Mouse (Mus musculus) stomach, postnatal 0 days (tissue): ENCODE results near the gene Vegfc.

Experiments
- CTCF ChIP-seq: IDR thresholded peaks from 2 replicates; pipeline ENCODE4 v1.5.1; 2016; ENCODE audit warnings: antibody characterized with exemption, low read depth, mild to moderate bottlenecking, moderate library complexity
- EP300 ChIP-seq: optimal IDR thresholded peaks from 2 replicates; pipeline ENCODE3; 2016; ENCODE audit warnings: antibody characterized with exemption

DNA sequence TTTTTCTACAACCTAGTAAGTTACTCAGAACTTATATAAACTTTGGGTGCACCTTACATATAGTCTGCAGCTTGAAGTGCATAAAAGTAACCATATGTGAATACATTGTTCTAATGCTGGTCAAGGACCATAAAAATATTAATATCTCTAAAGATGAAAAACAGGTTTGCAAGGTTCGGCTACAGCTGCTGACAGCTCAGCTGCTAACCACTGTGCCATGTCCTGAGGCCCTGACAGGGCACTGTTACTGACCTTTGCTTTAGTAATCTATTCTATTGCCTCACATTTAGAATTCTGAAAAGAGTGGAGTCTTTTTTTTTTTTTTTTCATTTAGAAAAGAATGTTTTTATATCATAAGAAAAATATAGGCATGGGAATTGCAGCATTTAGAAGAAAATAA is 44.9 kb downstream of the Vegfc start:
- TF ChIP-seq CTCF (no peak), EP300 (no peak)
